Mouse (Mus musculus) spleen, postnatal 36 days (tissue): Measurements from ENCODE around the gene Xxylt1.
"Not testable (repeated sequence)": the region's sequence is repeated elsewhere in the genome, so short reads cannot be mapped to it uniquely, and the experiment has no call there.

Experiments
- DNase-seq, 2 experiments: peaks; one replicate each; pipeline ENCODE4 v3.0.0; 2022; ENCODE audit warnings: low spot score in 2 of 2, mixed read lengths in 1 of 2

The Xxylt1 gene

GRCm38 (mm10) chr16:31024221-31024620 lies 57.0 kb downstream of the Xxylt1 start:
- no peak for DNase-seq

- no peak for DNase-seq
Measured at GRCm38 (mm10) chr16:31023803-31024202, 57.4 kb downstream of the Xxylt1 start.

- DNase-seq = peak; percentile 37 to 44
Measured at GRCm38 (mm10) chr16:31022287-31022686, 58.9 kb downstream of the Xxylt1 start.

- no peak for DNase-seq
Measured at GRCm38 (mm10) chr16:31019514-31019913, 61.7 kb downstream of the Xxylt1 start.

GRCm38 (mm10) chr16:31017687-31018413 lies 63.4 kb downstream of the Xxylt1 start:
- no peak for DNase-seq

- DNase-seq = no peak
Measured at GRCm38 (mm10) chr16:31016669-31017068, 64.6 kb downstream of the Xxylt1 start.

- peak; percentile 30 to 48 for DNase-seq
Measured at GRCm38 (mm10) chr16:31016169-31016568, 65.1 kb downstream of the Xxylt1 start.

- DNase-seq = no peak
Measured at GRCm38 (mm10) chr16:31015271-31015670, 66.0 kb downstream of the Xxylt1 start.

- no peak for DNase-seq
Measured at GRCm38 (mm10) chr16:31012236-31012635, 69.0 kb downstream of the Xxylt1 start.

- DNase-seq = no peak
Measured at GRCm38 (mm10) chr16:31010443-31010842, 70.8 kb downstream of the Xxylt1 start.

GRCm38 (mm10) chr16:31008326-31008725 lies 72.9 kb downstream of the Xxylt1 start:
- DNase-seq = no peak

- DNase-seq = no peak
Measured at GRCm38 (mm10) chr16:31007582-31007981, 73.7 kb downstream of the Xxylt1 start.

GRCm38 (mm10) chr16:31005693-31006092 lies 75.5 kb downstream of the Xxylt1 start:
- DNase-seq = no peak

- DNase-seq = no peak
Measured at GRCm38 (mm10) chr16:31004321-31004682, 76.9 kb downstream of the Xxylt1 start.

GRCm38 (mm10) chr16:31003592-31004320 lies 77.5 kb downstream of the Xxylt1 start:
- DNase-seq = not testable (repeated sequence)

GRCm38 (mm10) chr16:31002926-31003325 lies 78.3 kb downstream of the Xxylt1 start:
- DNase-seq = no peak

- DNase-seq = no peak
Measured at GRCm38 (mm10) chr16:31002117-31002516, 79.1 kb downstream of the Xxylt1 start.

- no peak for DNase-seq
Measured at GRCm38 (mm10) chr16:30998711-30999110, 82.5 kb downstream of the Xxylt1 start.

GRCm38 (mm10) chr16:30998048-30998447 lies 83.2 kb downstream of the Xxylt1 start:
- DNase-seq = no peak

- no peak for DNase-seq
Measured at GRCm38 (mm10) chr16:30995446-30995845, 85.8 kb downstream of the Xxylt1 start.

GRCm38 (mm10) chr16:30994881-30995280 lies 86.4 kb downstream of the Xxylt1 start:
- no peak for DNase-seq

GRCm38 (mm10) chr16:30994296-30994695 lies 86.9 kb downstream of the Xxylt1 start:
- DNase-seq = no peak

- DNase-seq = no peak
Measured at GRCm38 (mm10) chr16:30992568-30992967, 88.7 kb downstream of the Xxylt1 start.
